Mouse (Mus musculus): ENCODE measurements at regions not wholly inside any gene's neighbourhood (a gene's known extent, or its start where the extent isn't known, plus 50 kb on each side); places are given as distances from the start of the nearest gene placed in this dataset.

DNA sequence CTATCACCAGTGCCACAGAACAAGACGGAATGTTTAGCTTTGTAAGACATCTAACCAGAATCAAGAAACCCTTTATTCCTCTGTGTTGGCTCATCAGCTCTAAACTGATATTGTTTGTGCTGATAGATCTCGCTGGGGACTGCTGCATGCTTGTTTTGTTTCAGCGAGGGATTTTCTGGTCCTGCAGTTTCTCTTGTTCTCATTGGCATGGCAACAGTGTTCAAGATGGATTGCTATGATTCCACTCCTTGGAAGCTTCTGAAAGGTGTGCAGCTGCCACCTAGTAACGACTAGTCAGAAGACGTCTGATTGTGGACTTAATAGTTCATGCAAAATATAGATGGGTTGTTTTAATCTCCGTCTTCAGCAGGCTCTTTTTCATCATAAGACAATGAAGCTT, 591.2 kb downstream of the Sorcs1 start:
- Histone ChIP-seq H3K4me1 (ENCODE audit: control insufficient read depth, insufficient read depth, low read length) (peaks cover 7% of the 10 kb centered on the region; the same call in 1 of the 2 replicates), H3K4me2 (ENCODE audit: low read length) (peak overlapping the region; percentile 36), H3K27me3 (ENCODE audit: control insufficient read depth, insufficient read depth, low read depth, low read length) (no peaks in the 10 kb centered on the region), H3K9me3 (replicated peaks; ENCODE audit: control insufficient read depth, low read length, poor library complexity, severe bottlenecking) (no peaks in the 10 kb centered on the region), H3K27ac (ENCODE audit: low read length) (peak overlapping the region; percentile 61), H3K9ac (ENCODE audit: low read depth, low read length) (no peak overlapping the region), H3K36me3 (ENCODE audit: control insufficient read depth, insufficient read depth, low read length) (no peaks in the 10 kb centered on the region), H3K4me3 (ENCODE audit: low read depth, low read length) (no peak overlapping the region)
- 5% methylated on average over 6 of the region's 6 CpGs for WGBS
- 0 out of 2 replicates have a peak, but pooled peaks have one; percentile 32 for ATAC-seq

DNA sequence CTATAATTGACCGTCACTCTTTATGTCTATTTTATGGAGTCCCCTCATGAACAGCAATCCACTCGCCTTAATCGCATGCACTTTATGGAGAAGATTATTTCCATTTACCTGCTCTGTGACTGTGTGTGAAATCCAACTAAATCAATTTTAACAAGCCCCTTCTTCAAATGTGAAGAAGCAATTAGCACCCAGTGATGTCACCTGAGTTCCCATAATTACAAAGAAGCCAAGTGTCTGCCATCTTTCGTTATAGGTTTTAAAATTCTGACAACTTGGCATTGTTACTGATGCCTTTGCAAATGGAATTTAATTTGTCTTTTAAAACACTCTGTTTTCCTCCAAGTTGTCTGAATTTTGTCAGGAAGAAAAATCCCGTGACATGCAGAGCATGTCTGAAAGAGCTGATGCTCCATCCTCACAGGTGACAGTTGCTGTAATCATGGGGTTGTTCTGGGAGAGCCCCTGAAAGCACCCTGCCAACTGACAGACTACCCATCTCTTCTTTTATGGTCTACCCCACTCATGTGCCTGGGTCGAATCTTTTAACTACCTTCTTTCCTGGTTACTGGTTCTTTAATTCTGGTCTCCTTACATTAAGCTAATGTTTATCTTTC, 600.9 kb downstream of the Sorcs1 start:
- H3K36me3 ChIP-seq (ENCODE audit: control insufficient read depth, insufficient read depth, low read length) = no peaks in the 10 kb centered on the region
- H3K9ac ChIP-seq (ENCODE audit: low read depth, low read length) = no peak overlapping the region
- H3K9me3 ChIP-seq (replicated peaks; ENCODE audit: control insufficient read depth, low read length, poor library complexity, severe bottlenecking) = no peaks in the 10 kb centered on the region
- H3K27ac ChIP-seq (ENCODE audit: low read length) = no peak overlapping the region
- no peak overlapping the region for H3K4me3 ChIP-seq (ENCODE audit: low read depth, low read length)
- ATAC-seq = no peak
- no peak overlapping the region for H3K4me2 ChIP-seq (ENCODE audit: low read length)
- no peaks in the 10 kb centered on the region for H3K27me3 ChIP-seq (ENCODE audit: control insufficient read depth, insufficient read depth, low read depth, low read length)
- no peaks in the 10 kb centered on the region for H3K4me1 ChIP-seq (ENCODE audit: control insufficient read depth, insufficient read depth, low read length)
- WGBS = 85% methylated on average over 6 of the region's 6 CpGs

- H3K27me3 ChIP-seq (ENCODE audit: control insufficient read depth, insufficient read depth, low read depth, low read length) = no peaks in the 10 kb centered on the region
- ATAC-seq = no peak
- WGBS = 57% methylated on average over 6 of the region's 6 CpGs
- no peak overlapping the region for H3K4me3 ChIP-seq (ENCODE audit: low read depth, low read length)
- no peaks in the 10 kb centered on the region for H3K9me3 ChIP-seq (replicated peaks; ENCODE audit: control insufficient read depth, low read length, poor library complexity, severe bottlenecking)
- no peak overlapping the region for H3K27ac ChIP-seq (ENCODE audit: low read length)
- H3K36me3 ChIP-seq (ENCODE audit: control insufficient read depth, insufficient read depth, low read length) = no peaks in the 10 kb centered on the region
- no peak overlapping the region for H3K4me2 ChIP-seq (ENCODE audit: low read length)
- H3K9ac ChIP-seq (ENCODE audit: low read depth, low read length) = no peak overlapping the region
- no peaks in the 10 kb centered on the region for H3K4me1 ChIP-seq (ENCODE audit: control insufficient read depth, insufficient read depth, low read length)
These were observed 618.0 kb downstream of the Sorcs1 start for GRCm38 (mm10) chr19:50060448-50060847.

GRCm38 (mm10) chr19:50052910-50053309, 625.5 kb downstream of the Sorcs1 start:
- H3K36me3 ChIP-seq (ENCODE audit: control insufficient read depth, insufficient read depth, low read length) = no peaks in the 10 kb centered on the region
- 82% methylated on average over 2 of the region's 2 CpGs for WGBS
- H3K9me3 ChIP-seq (replicated peaks; ENCODE audit: control insufficient read depth, low read length, poor library complexity, severe bottlenecking) = no peaks in the 10 kb centered on the region
- H3K27me3 ChIP-seq (ENCODE audit: control insufficient read depth, insufficient read depth, low read depth, low read length) = no peaks in the 10 kb centered on the region
- no peak overlapping the region for H3K4me2 ChIP-seq (ENCODE audit: low read length)
- ATAC-seq = no peak
- H3K9ac ChIP-seq (ENCODE audit: low read depth, low read length) = no peak overlapping the region
- H3K4me1 ChIP-seq (ENCODE audit: control insufficient read depth, insufficient read depth, low read length) = no peaks in the 10 kb centered on the region
- H3K4me3 ChIP-seq (ENCODE audit: low read depth, low read length) = no peak overlapping the region
- no peak overlapping the region for H3K27ac ChIP-seq (ENCODE audit: low read length)

GRCm38 (mm10) chr19:50045761-50046160, 632.7 kb downstream of the Sorcs1 start:
- ATAC-seq = no peak
- no peaks in the 10 kb centered on the region for H3K9me3 ChIP-seq (replicated peaks; ENCODE audit: control insufficient read depth, low read length, poor library complexity, severe bottlenecking)
- no peaks in the 10 kb centered on the region for H3K4me1 ChIP-seq (ENCODE audit: control insufficient read depth, insufficient read depth, low read length)
- H3K4me3 ChIP-seq (ENCODE audit: low read depth, low read length) = no peak overlapping the region
- 93% methylated on average over 3 of the region's 3 CpGs for WGBS
- H3K9ac ChIP-seq (ENCODE audit: low read depth, low read length) = no peak overlapping the region
- no peaks in the 10 kb centered on the region for H3K27me3 ChIP-seq (ENCODE audit: control insufficient read depth, insufficient read depth, low read depth, low read length)
- no peak overlapping the region for H3K4me2 ChIP-seq (ENCODE audit: low read length)
- H3K27ac ChIP-seq (ENCODE audit: low read length) = no peak overlapping the region
- H3K36me3 ChIP-seq (ENCODE audit: control insufficient read depth, insufficient read depth, low read length) = no peaks in the 10 kb centered on the region

DNA sequence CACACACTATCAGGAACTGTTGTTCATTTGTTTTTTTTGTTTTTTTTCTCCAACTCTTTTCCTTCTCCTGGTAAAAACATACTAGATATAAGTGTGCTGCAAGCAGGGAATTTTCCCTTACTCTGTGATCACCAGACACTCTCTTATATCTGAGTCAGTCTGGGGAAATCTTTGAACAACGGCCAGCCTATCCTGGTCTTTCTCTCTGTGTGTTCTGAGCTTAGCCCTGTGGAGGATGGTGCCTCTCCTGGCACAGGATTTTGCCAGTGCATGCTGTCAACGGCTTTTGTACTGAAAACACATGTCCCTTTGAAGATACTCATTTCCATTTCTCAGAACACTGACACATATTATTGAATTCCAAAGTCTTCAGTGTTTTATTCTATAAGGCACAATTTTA, 664.8 kb downstream of the Sorcs1 start:
- H3K4me2 ChIP-seq (ENCODE audit: low read length) = no peak overlapping the region
- no peak overlapping the region for H3K27ac ChIP-seq (ENCODE audit: low read length)
- H3K4me1 ChIP-seq (ENCODE audit: control insufficient read depth, insufficient read depth, low read length) = peaks cover 2% of the 10 kb centered on the region; the same call in 1 of the 2 replicates
- no peak overlapping the region for H3K4me3 ChIP-seq (ENCODE audit: low read depth, low read length)
- H3K9me3 ChIP-seq (replicated peaks; ENCODE audit: control insufficient read depth, low read length, poor library complexity, severe bottlenecking) = no peaks in the 10 kb centered on the region
- H3K9ac ChIP-seq (ENCODE audit: low read depth, low read length) = no peak overlapping the region
- H3K27me3 ChIP-seq (ENCODE audit: control insufficient read depth, insufficient read depth, low read depth, low read length) = no peaks in the 10 kb centered on the region
- no peaks in the 10 kb centered on the region for H3K36me3 ChIP-seq (ENCODE audit: control insufficient read depth, insufficient read depth, low read length)
- 11% methylated on average over 2 of the region's 2 CpGs for WGBS
- ATAC-seq = 0 out of 2 replicates have a peak, but pooled peaks have one; percentile 42

GRCm38 (mm10) chr19:50005248-50005647, 673.2 kb downstream of the Sorcs1 start:
- Histone ChIP-seq H3K9me3 (replicated peaks; ENCODE audit: control insufficient read depth, low read length, poor library complexity, severe bottlenecking) (no peaks in the 10 kb centered on the region), H3K4me3 (ENCODE audit: low read depth, low read length) (no peak overlapping the region), H3K36me3 (ENCODE audit: control insufficient read depth, insufficient read depth, low read length) (no peaks in the 10 kb centered on the region), H3K4me2 (ENCODE audit: low read length) (peak overlapping the region; percentile 39), H3K9ac (ENCODE audit: low read depth, low read length) (no peak overlapping the region), H3K27me3 (ENCODE audit: control insufficient read depth, insufficient read depth, low read depth, low read length) (no peaks in the 10 kb centered on the region), H3K4me1 (ENCODE audit: control insufficient read depth, insufficient read depth, low read length) (peaks cover 4% of the 10 kb centered on the region; the same call in 1 of the 2 replicates), H3K27ac (ENCODE audit: low read length) (no peak overlapping the region)
- no peak for ATAC-seq
- WGBS = 20% methylated on average over 7 of the region's 7 CpGs

DNA sequence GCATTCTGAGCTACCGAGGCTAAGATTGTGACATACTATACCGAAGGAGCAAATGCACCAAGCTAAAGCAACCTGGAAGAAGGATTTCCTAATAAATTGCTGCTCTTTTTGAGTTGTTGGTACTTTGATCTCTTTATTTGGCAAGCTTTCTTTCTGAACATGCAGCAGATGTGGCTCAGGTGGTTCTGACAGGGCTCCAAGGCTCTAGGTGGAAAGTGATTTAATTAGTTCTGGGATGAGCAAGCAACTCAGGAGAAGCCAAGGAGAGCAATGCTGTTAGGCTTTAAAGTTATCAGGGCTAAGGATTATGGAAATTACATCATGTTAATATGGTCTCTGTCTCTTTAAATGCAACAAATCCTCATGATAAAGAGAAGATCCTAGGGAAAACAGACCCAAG, 692.6 kb downstream of the Sorcs1 start:
- H3K27ac ChIP-seq (ENCODE audit: low read length) = no peak overlapping the region
- no peaks in the 10 kb centered on the region for H3K36me3 ChIP-seq (ENCODE audit: control insufficient read depth, insufficient read depth, low read length)
- ATAC-seq = no peak
- H3K4me2 ChIP-seq (ENCODE audit: low read length) = no peak overlapping the region
- peaks cover 8% of the 10 kb centered on the region; the same call in 1 of the 2 replicates for H3K4me1 ChIP-seq (ENCODE audit: control insufficient read depth, insufficient read depth, low read length)
- WGBS = 69% methylated on average over 2 of the region's 2 CpGs
- no peak overlapping the region for H3K9ac ChIP-seq (ENCODE audit: low read depth, low read length)
- no peak overlapping the region for H3K4me3 ChIP-seq (ENCODE audit: low read depth, low read length)
- H3K9me3 ChIP-seq (replicated peaks; ENCODE audit: control insufficient read depth, low read length, poor library complexity, severe bottlenecking) = no peaks in the 10 kb centered on the region
- H3K27me3 ChIP-seq (ENCODE audit: control insufficient read depth, insufficient read depth, low read depth, low read length) = no peaks in the 10 kb centered on the region

- no peaks in the 10 kb centered on the region for H3K4me1 ChIP-seq (ENCODE audit: control insufficient read depth, insufficient read depth, low read length)
- H3K4me2 ChIP-seq (ENCODE audit: low read length) = no peak overlapping the region
- no peaks in the 10 kb centered on the region for H3K36me3 ChIP-seq (ENCODE audit: control insufficient read depth, insufficient read depth, low read length)
- WGBS = 72% methylated on average over 6 of the region's 6 CpGs
- no peak overlapping the region for H3K9ac ChIP-seq (ENCODE audit: low read depth, low read length)
- ATAC-seq = no peak
- H3K27ac ChIP-seq (ENCODE audit: low read length) = no peak overlapping the region
- no peaks in the 10 kb centered on the region for H3K27me3 ChIP-seq (ENCODE audit: control insufficient read depth, insufficient read depth, low read depth, low read length)
- no peaks in the 10 kb centered on the region for H3K9me3 ChIP-seq (replicated peaks; ENCODE audit: control insufficient read depth, low read length, poor library complexity, severe bottlenecking)
- H3K4me3 ChIP-seq (ENCODE audit: low read depth, low read length) = no peak overlapping the region
These were observed 712.1 kb downstream of the Sorcs1 start for GRCm38 (mm10) chr19:49966284-49966841.
